Mouse (Mus musculus) cerebellum, adult 2 months (tissue): ENCODE results near the gene Steap1.

ENCODE experiments used
- CTCF ChIP-seq: fragments of 200-500 bp; IDR thresholded peaks from 2 replicates; pipeline ENCODE4 v1.5.1; 2011; ENCODE audit warnings: low read depth, mild to moderate bottlenecking, control low read depth, low read length, moderate library complexity, borderline replicate concordance; ENCODE audit not compliant: insufficient read depth
- POLR2A ChIP-seq: fragments of 200-500 bp; IDR thresholded peaks from 2 replicates; pipeline ENCODE4 v1.6.1; 2011; ENCODE audit warnings: low read length, control low read depth, borderline replicate concordance; ENCODE audit not compliant: insufficient read depth

- TF ChIP-seq CTCF (no peak), POLR2A (no peak)
These were observed 50.3 kb downstream of the Steap1 start for GRCm38 (mm10) chr5:5698830-5699229.
